Mouse (Mus musculus) layer of hippocampus, postnatal 10 days (tissue): ENCODE results near the gene Parp4. TPM values are rescaled to one million over a fixed set of nuclear protein-coding genes. Genes with fewer than 3 reads are reported as not detected.

Experiments used
- DNase-seq, 2 experiments: peaks; one replicate each; pipeline ENCODE4 v3.0.0; 2021; ENCODE audit warnings: low spot score in 2 of 2
- long read RNA-seq: library from polyadenylated mRNA; stranded (forward); transcript quantifications from one replicate; pipeline ENCODE4 v2.0.0, GENCODE M21; 2023
- total RNA-seq, 2 experiments: library from RNA; stranded (reverse); gene quantifications; 2 replicates each; pipeline ENCODE4 v1.2.3; 2021

The Parp4 gene
- total RNA-seq, result 1 to 10 TPM; 2.6 to 3.3 TPM
- long read RNA-seq, result 0 reads

DNA sequence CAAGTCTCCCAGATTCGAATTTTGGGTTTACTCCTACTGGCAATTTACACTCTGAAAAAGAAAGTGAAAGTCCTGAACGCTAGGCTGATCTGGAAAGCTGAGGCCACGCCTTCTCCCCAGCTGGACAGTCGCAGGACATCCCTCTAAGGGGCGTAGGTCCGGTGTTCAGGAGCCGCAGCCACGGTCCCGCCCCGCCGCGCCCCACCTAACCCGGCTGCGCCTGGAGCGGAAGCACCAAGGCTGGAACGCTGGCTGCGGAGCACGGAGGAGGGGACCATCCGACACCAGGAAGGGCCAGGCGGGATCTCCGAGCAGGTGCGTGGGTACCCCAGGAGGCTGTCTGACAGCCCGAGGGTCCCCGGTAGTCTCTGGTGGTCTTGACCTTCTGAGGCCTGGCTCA is at the start of gene Parp4, which contains the start of gene Cenpj:
TSS of gene Parp4 (plus strand) at position 204 of the 400 bp plus-strand sequence.
TSS of gene Cenpj (minus strand) at position 10 of the 400 bp plus-strand sequence.
- DNase-seq, result peak; percentile 30 to 52

DNA sequence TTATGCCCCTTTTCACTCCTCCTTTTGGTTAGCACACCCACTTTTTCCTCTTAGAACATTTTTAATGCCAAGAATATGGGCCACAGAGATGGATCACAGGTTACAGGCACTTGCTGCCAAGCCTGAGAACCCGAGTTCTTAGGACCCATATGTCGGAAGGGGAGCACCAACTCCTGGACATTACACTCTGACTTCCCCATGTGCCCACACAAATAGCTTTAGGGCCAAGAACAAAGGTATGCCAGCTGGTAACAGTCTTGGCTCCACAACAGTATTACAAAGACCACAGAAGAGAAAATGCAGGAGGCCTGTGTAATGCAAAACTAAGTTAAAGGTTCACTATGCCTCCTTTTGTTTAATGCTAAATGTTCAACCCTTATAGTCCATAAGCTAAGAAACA is 44.6 kb upstream of the Parp4 start:
- no peak for DNase-seq

DNA sequence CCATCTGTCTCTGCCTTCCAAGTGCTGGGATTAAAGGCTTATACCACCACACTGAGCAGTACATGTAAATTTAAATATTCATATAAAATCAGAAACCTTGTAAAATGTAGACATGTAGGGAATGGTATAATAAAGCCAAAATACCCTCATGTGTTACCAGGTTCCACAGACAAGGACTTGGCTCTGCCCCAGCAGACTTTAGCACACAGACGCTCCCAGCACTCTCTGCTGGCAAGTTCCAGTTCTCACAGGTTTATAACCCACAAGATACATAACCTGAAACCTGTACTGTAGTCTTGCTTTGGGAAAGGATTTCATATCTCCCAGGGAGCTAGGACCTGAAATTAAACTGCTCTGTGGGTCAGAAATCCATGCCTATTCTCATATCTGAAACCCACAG is 30.5 kb upstream of the Parp4 start:
- no peak for DNase-seq

DNA sequence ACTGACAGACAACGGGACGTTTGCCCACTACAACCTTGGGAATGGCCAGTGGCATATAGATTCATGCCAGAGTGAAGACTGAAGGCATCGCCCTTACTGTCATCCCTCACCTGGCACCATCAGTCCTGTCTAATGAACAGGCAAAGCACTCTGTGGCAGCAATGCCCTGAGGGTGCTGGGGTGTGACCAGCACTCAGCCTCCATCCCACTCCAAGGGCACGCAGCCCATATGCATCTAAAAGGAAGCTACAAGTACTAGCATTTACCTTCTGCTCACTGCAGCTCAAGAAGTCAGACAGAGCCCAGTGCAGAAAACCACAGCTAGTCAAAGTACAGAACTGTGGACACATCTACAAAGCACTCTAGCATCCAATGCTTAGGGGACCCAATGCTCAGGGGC is 29.9 kb upstream of the Parp4 start:
- no peak for DNase-seq

DNA sequence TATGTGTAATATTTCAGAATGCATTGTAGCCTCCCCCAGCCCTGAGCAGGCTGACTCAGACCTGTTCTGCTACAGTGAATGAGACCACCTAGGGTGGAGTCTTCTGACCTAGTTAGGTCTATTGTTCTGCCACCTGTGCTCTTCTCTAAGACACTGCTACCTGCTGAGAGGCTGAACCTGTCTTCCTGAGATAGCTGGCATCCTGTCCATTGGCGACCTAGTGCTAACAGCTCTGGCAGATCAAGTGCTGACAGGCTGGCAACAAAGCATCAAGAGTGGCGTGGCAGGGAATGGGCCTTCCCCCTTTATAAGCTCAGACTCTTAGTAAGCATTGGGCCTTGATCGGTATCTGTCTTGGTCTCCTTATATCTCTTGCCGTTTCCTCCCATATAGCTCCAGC is 24.5 kb upstream of the Parp4 start:
- no peak for DNase-seq

DNA sequence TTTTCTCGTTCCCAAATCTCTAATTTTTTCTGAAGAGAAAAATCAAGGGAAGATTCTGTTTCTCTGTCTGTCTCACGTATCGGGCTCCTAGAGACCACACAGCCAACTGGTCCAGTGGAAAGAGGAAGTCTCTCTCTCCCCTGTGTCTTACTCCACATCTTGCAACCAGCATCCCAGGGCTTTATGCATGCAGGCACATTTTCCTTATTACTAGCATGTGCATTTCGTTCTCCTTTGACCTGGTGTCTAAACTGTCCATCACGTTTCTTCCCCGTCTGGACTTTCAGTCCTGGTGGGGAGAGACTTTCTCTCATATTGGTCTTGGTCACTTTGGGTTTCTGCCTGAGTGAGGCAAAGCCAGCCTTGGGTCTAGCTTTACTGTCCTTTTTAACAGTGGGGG is 22.5 kb upstream of the Parp4 start:
- no peak for DNase-seq

DNA sequence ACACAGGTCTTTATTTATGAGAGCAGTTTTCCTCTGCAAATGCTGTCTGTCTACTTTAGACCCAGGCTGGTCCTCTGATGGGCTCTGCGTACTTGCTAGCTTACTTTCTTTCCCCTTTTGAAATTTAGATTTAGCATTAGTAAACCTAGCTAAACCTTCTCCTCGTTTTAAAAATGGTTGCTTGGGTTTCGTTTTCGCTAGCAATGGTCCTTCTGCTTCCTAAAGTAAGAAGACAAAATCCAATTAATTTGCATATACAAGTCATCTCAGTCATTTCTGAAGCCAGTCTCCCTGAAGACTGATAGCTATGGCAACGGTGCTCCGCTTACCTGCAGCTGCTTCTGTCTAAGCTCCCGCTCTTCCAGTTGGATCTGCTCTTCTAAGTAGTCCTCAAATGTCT is 22.1 kb upstream of the Parp4 start:
- DNase-seq, result no peak

DNA sequence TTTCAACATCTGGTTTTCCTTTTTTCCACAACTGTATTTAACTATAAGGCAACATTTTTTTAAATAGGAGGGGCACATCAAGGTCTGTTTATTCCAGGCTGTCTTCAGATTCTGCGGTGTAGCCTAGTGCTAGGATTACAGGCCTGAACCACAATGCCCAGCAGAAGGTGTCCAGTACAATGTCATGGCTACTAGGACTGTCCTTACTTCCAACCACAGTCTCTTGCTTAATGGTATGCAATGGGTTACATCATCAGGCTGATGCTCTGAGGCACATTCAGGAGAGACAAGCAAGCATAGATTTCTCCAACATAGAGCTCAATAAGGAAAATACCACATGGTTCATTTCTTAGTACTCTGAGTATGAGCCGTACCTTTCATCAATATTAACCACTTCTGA is 20.7 kb upstream of the Parp4 start:
- no peak for DNase-seq

DNA sequence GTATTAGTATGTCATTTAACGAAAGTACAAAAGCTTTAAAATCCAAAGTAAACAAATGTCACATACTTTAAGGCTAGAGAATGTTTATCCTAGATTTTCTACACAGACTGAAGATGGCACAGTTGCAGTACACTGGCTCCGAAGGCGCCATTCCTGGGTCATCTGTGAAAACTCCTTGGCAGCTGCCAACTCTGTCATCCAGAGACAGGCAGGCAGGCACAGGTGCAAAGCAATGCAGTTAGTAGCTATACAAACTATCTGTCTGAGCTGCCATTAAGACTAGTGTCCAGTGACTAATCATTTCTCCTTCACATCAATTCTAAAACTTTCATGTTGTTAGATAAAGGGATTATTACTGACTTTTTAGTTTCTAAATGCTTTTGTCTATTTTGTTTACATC is 16.3 kb upstream of the Parp4 start:
- no peak for DNase-seq

DNA sequence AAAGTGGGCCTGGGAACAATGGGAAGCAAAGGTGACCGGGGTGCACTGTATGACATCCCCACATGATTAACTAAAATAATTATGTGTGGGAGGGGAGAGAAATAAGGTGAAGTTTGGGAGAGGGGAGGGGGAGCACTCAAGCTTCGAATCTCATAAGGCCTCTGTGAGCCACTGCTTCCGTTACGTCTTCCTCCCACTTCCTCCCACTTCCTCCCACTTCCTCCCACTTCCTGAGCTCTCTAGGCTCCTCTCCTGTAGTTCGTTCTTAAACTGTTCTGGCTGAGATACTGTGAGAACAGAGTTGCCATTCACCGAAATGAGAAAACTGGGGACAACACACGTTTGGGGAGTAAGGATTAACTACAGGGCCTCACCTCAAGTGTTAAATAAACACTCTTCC is 7.9 kb upstream of the Parp4 start:
- DNase-seq, result no peak

DNA sequence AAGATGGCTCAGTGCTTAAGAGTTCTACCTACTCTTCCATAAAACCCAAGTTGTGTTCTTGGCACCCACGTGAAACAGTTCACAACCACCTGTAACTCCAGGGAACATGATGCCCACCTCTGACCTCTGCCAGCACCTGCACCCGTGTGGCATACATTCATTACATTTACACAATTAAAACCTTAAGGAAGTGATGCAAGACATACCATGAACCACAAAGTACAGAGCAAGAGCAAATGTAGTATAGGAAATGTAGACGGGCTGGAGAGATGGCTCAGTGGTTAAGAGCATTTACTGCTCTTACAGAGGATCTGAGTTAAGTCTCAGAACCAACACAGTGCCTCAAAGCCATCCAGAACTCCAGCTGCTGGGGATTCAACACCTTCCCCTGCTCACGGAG is 6.4 kb upstream of the Parp4 start:
- DNase-seq, result no peak

DNA sequence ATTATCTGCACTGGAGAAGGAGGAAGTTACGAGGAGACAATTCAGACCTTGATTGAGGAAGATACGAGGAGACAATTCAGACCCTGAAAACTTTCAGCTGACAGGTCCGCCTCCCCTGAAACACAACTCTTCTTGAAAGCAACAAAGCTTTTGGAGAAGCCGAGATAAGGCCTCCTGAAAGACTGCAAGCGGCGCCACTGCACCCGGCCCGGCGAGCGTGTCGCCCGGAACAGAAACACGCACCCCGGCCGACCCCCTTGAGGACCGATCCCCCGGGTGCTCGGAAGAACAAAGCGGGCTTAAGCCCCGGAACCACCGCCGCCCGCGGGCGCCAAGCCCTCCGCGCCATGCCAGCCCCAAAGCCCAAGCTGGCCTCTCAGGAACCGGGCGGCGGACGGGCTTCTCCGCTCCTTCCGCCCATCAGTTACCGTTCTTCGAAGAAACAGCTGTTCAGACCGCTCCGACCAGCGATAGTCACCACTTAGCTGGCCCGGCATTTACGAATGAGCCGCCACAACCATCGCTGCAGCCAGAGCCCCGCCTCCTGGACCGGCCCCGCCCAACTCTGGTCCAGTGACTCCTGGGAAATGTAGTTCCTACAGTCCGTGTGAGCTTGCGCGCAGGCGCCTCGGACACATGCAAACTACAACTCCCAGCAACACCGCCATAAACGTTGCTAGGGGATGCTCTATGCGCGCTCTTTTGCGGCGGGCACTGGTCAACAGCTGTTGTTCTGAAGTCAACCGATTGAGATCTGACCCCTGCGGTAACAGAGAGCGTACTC is 3.9 kb upstream of the Parp4 start:
- DNase-seq, result peak; percentile 92 to 93

DNA sequence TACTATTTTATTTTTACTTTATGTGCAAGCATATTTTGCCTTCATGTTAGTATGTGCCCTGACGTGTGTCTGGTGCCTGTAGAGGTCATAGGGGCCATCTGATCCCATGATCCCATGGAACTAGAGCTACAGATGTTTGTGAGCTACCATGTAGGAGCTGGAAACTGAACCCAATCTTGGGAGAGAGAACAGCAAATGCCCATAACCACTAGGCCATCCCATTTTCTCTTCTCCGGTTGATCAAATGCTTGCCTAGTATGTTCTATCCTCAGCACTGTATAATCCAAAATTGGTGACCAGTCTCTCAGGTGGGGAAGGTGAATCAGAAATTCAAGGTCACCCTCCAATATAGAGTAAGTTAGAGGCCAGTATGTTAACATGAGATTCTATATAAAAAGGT is 2.9 kb upstream of the Parp4 start:
- no peak for DNase-seq

DNA sequence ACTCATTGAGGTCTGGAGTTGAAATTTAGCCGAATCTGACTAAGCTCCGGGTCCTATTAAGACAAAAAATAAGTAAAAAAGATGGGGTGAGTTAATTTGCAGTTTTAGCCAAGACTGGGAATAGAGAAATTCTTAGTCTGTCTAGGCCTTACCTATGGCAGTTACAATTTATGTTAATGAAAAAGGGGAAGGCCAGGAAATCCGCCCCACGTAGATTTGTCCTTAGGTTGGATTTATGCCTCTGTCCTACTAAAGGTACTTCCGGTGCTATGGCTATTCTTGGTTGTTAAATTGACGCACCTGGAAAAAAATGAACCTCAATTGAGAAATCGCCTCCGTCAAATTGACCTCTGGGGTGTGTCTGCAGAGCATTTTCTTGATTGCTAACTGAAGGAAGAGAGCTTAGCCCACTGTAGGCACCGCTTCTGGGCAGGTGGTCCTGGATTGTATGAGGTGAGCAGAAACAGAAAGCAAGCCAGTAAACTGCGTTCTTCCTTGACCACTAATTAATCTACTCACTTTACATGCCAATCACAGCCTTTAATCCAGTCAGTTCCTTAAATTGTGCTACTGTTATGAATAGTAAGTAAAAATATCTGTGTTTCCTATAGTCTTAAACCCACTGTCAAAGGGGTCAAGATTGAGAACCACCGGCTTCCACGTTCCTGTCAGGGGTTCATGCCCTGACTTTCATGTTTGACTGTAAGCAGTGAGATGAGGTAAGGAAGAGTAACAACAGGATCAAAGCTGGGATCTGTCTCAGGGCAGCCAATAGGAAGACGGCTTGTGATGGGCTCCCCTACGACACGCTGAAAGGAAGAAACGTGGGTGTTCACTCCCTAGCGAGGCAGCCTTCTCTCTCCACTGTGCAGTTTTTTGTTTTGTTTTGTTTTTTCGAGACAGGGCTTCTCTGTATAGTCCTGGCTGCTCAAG is 816 bp downstream of the Parp4 start:
- DNase-seq, result no peak

DNA sequence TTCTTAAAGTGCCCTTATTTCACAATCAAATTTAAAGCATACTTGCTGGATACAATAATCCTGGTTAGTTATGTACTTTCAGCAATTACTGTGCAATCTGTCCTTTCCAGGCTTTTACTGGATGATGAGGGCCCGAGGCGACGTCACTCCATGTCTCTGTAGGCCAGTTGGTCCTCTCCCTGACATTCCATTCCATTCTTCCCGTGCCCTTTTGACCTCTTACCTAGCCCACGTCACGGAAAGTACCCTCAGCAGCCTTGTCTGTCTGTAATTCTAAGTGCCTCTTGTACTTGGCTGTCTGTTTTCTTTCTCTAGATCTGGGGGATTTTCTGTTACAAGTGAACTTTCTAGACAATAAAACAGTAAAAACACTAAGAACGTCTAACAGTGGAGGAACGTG is 3.6 kb downstream of the Parp4 start:
- DNase-seq, result no peak

DNA sequence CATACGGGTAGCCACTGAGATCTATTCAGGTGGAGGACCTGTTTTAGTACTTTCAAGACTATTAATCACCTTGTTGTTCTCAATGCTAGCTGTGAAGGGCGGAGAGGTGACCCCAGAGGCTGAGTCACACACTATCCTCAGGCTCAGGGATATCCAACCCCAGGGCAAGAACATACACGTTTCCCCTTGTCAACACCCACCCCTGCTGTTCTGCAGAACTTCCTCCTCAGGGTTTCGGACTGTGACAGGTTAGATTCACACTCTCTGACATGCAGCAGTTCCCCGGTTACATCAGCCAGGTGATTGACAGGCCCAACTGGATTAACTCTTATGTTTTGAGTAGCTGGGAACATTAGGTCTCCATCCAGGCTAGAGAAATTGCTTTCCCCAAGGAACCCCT is 5.7 kb downstream of the Parp4 start:
- no peak for DNase-seq

DNA sequence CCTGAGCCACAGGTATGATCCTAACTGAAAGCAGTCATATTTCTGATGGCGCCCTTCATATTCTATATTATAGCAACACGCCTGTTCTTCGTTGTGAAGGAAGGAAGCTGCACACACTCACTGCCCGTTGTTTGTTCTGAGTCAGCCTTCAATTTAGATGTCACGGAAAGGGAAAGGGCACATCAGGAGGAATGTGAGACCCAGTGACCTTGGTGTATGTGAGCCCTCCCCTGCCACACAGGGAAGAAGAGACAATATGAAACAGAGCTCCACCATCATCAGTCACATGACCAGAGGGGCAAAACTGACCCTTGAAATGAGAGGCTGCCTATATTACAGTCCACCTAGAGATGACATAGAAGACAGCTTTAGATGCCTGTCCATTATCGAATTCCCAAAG is 6.9 kb downstream of the Parp4 start:
- DNase-seq, result no peak

DNA sequence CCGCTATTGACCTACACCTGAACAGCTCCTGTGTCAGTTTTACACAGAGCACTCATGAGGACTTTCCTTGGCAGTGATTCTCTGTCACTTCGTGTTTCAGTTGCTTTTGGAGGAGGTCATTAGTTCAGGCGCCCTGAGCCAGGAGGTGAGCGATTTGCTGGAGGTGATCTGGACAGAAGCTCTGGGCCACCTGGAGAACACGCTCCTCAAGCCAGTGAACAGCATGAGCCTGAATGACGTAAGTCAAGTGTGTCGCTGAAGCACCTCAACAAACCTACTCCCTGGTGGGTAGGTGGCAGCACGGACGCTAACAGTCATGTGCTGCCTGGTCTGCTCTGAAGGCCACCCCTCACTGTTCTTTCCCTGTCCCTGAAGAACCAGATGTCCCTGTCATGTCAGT is 16.8 kb downstream of the Parp4 start:
- DNase-seq, result no peak

DNA sequence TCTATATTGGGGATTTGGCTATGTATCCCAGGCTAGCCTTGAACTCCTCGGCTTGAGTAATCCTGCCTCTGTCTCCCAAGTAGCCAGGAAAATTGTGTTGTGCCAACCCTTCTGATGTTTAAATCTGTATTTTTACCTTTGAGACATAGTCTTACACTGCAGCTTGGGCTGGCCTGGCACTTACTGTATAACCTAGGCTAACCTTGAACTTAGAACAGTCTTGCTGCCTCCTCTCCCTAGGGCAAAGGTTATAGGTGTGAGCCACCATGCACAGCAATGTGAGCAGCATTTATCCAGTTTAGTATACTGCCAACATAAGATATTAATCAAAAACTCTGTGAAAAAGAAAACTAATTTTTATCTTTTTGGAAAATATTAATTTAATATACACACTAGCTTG is 19.4 kb downstream of the Parp4 start:
- no peak for DNase-seq

DNA sequence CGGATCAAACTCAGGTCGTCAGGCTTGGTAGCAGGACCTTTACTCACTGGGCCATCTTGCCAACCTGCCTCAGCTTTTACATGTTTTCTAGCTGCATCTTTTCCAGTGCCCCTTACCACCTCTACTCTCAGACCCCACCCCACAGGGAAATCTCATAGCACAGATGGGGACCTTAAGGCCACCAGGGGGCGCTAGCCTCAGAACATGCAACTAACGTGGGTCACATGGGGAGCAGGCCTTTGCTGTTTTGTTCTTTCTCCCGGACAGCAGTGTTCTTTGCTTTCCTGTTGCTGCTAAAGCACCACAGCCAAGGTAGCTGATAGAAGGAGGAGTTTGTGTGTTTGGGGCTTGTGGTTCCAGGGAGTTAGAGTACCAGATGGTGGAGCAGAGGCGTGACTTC is 23.3 kb downstream of the Parp4 start:
- peak; percentile 21 to 31 for DNase-seq

DNA sequence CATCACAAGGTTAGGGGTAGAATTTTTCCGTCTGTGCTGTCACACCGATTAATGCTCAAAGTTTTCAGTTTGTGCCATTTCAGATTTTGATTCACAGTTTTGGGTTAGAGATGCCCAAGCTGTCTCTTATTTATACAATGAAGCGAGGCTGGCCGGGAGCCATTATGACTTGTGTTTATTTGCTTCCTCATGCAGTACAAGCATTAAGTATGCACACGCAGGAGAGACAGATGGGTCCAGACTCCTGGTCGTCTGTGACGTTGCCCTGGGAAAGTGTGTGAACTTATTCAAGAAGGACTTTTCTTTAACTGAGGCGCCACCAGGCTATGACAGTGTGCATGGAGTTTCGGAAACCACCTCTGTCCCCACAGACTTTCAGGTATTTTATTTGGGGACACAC is 26.6 kb downstream of the Parp4 start:
- DNase-seq, result no peak

DNA sequence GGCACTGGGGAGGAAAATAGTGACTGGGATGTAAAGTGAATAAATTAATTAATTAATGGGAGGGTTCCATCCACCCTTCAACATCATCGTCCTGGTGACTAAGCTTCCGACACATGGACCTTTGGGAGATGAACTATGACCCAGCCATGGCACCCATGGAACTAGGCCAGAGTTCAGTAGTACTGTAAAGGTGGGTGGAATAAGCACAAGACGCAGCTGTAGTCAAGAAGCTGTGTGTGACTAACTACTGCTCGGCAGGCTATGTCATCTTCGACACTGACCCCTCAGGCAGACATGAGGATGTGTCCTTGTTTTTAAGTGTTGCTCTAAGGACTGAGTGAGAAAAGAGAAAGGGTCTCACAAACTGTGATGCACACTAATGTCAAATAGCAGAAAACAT is 29.0 kb downstream of the Parp4 start:
- no peak for DNase-seq
